ENCODE assay signal across 8 mouse cellular contexts in the genomic region with DNA sequence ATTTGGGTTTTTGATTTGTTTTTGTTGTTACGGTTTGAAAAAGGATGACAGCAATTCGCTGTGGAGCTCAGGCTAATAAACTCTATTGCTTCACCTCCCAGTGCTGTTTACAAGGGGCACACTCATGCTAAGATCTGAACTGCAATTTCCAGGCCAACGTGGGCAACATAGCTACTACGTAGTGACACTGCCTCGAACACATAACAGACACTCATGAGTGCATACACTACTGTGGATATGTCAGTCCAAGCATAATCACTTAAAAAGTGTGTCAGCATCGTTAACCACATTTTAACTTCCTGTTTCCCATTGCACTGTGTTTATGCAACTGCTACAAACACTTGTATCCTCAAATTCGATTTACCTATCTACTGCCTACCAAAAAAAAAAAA. TPM values are rescaled to one million over a fixed set of nuclear protein-coding genes. Genes with fewer than 3 reads are reported as not detected.
DNase-seq lines count a peak whose midpoint lies in the region; ATAC-seq and TF ChIP-seq lines count a peak whose summit lies in the region.

No protein-coding gene starts in this region.

- TF ChIP-seq EP300 in liver, embryonic 14.5 days (IDR thresholded peaks at IDR 0.05; ENCODE audit: low read depth), result no peak

- no peaks in the 10 kb centered on the region for H3K27me3 ChIP-seq in forebrain, embryonic 12.5 days
- H3K27me3 ChIP-seq in liver, embryonic 14.5 days (ENCODE audit: control insufficient read depth, insufficient read depth, low read length), result no peaks in the 10 kb centered on the region
- H3K27me3 ChIP-seq in stomach, embryonic 16.5 days (ENCODE audit: control insufficient read depth, insufficient read depth, low read length), result no peaks in the 10 kb centered on the region

- H3K27ac ChIP-seq in forebrain, embryonic 12.5 days, result 0 out of 2 replicates have a peak overlapping the region, but pooled peaks have one; percentile 13
- H3K27ac ChIP-seq in liver, embryonic 14.5 days, result peak overlapping the region; percentile 30
- peak overlapping the region; percentile 47 for H3K27ac ChIP-seq in stomach, embryonic 16.5 days (ENCODE audit: low read length)

- no peaks in the 10 kb centered on the region for H3K9me3 ChIP-seq in forebrain, embryonic 12.5 days
- H3K9me3 ChIP-seq in liver, embryonic 14.5 days (ENCODE audit: control insufficient read depth, low read length), result no peaks in the 10 kb centered on the region
- H3K9me3 ChIP-seq in stomach, embryonic 16.5 days (replicated peaks; ENCODE audit: control insufficient read depth, low read length), result no peaks in the 10 kb centered on the region

- ATAC-seq in frontal cortex, adult (ENCODE audit: low TSS enrichment), result peak; percentile 47
- peak; percentile 62 for ATAC-seq in forebrain, embryonic 12.5 days (ENCODE audit: low FRiP score)
- ATAC-seq in liver, embryonic 14.5 days (ENCODE audit: insufficient read depth), result peak; percentile 34
- peak; percentile 48; the same call in 1 of the 2 replicates for ATAC-seq in stomach, embryonic 16.5 days (ENCODE audit: insufficient read depth, low FRiP score)

- H3K9ac ChIP-seq in forebrain, embryonic 12.5 days, result peak overlapping the region; percentile 85
- H3K9ac ChIP-seq in liver, embryonic 14.5 days (replicated peaks), result peak overlapping the region; percentile 81
- peak overlapping the region; percentile 62 for H3K9ac ChIP-seq in stomach, embryonic 16.5 days (ENCODE audit: low read length)

- H3K36me3 ChIP-seq in forebrain, embryonic 12.5 days (replicated peaks), result peaks cover 11% of the 10 kb centered on the region
- H3K36me3 ChIP-seq in liver, embryonic 14.5 days (replicated peaks; ENCODE audit: control insufficient read depth, insufficient read depth, low read depth), result peaks cover 11% of the 10 kb centered on the region
- no peaks in the 10 kb centered on the region for H3K36me3 ChIP-seq in stomach, embryonic 16.5 days (ENCODE audit: control insufficient read depth, insufficient read depth, low read length)

- 34% methylated on average over 7 of the region's 7 CpGs for WGBS in forebrain, embryonic 12.5 days
- 6% methylated on average over 7 of the region's 7 CpGs for WGBS in liver, embryonic 14.5 days (ENCODE audit: insufficient replicate concordance)
- 16% methylated on average over 7 of the region's 7 CpGs for WGBS in stomach, embryonic 16.5 days

- H3K4me1 ChIP-seq in forebrain, embryonic 12.5 days, result peaks cover 11% of the 10 kb centered on the region
- H3K4me1 ChIP-seq in liver, embryonic 14.5 days (replicated peaks; ENCODE audit: control insufficient read depth in 2 of 2, insufficient read depth in 2 of 2, low read length in 1 of 2), result peaks cover 22 to 26% of the 10 kb centered on the region in 2 experiments
- H3K4me1 ChIP-seq in stomach, embryonic 16.5 days (ENCODE audit: control insufficient read depth, insufficient read depth, low read length), result peaks cover 6% of the 10 kb centered on the region; the same call in 1 of the 2 replicates

- no peak for TF ChIP-seq CTCF in liver, embryonic 14.5 days (IDR thresholded peaks at IDR 0.05; ENCODE audit: low read depth)

- peak overlapping the region; percentile 78 for H3K4me2 ChIP-seq in forebrain, embryonic 12.5 days
- peak overlapping the region; percentile 54 for H3K4me2 ChIP-seq in liver, embryonic 14.5 days (ENCODE audit: low read depth)
- peak overlapping the region; percentile 51 for H3K4me2 ChIP-seq in stomach, embryonic 16.5 days (ENCODE audit: low read depth, low read length)

- H3K4me3 ChIP-seq in forebrain, embryonic 12.5 days (replicated peaks), result peak overlapping the region; percentile 92
- peak overlapping the region; percentile 43 to 79 for H3K4me3 ChIP-seq in liver, embryonic 14.5 days (ENCODE audit: insufficient read depth in 1 of 2, low read depth in 2 of 2, low read length in 2 of 2)
- peak overlapping the region; percentile 94 for H3K4me3 ChIP-seq in stomach, embryonic 16.5 days (replicated peaks; ENCODE audit: low read length)

- no peak for DNase-seq in frontal cortex, postnatal 25 days (ENCODE audit: low spot score in 2 of 2)
- DNase-seq in CD4-positive helper T cell, adult 2 months (ENCODE audit: low read depth, low spot score), result peak; percentile 68
- DNase-seq in liver, embryonic 14.5 days (ENCODE audit: low read depth in 3 of 3, low spot score in 3 of 3), result no peak
- no peak for DNase-seq in layer of hippocampus, postnatal 25 days (ENCODE audit: extremely low spot score in 1 of 2, low spot score in 1 of 2)
- no peak for DNase-seq in right cerebral cortex, postnatal 36 days (ENCODE audit: low spot score in 2 of 2)

RNA-seq across cellular contexts. Expression of a gene that starts 0.4 kb away (rescaled TPM):
- polyA plus RNA-seq in forebrain, embryonic 12.5 days (2016; fragmentation: Nextera tagmentation; extraction: Ambion mirVana), result 283 and 295 TPM in 2 replicates
- 114 and 150 TPM in 2 replicates for polyA plus RNA-seq in liver, embryonic 14.5 days (2012; rRNA removed)
- 153 and 161 TPM in 2 replicates for polyA plus RNA-seq in liver, embryonic 14.5 days (2014; fragmentation: Nextera tagmentation; extraction: Ambion mirVana)
- polyA plus RNA-seq in stomach, embryonic 16.5 days (2015; fragmentation: Nextera tagmentation; extraction: Ambion mirVana), result 218 TPM in 2 replicates
- total RNA-seq in layer of hippocampus, postnatal 25 days (2021), result 100 to 1,000 TPM; 156 to 163 TPM

RNA-seq across cellular contexts. Expression of a gene that starts 27.6 kb away (rescaled TPM):
- polyA plus RNA-seq in forebrain, embryonic 12.5 days (2016; fragmentation: Nextera tagmentation; extraction: Ambion mirVana), result 36.6 and 39.0 TPM in 2 replicates
- 5.8 and 6.6 TPM in 2 replicates for polyA plus RNA-seq in liver, embryonic 14.5 days (2012; rRNA removed)
- polyA plus RNA-seq in liver, embryonic 14.5 days (2014; fragmentation: Nextera tagmentation; extraction: Ambion mirVana), result 4.4 and 5.9 TPM in 2 replicates
- 20.4 and 22.6 TPM in 2 replicates for polyA plus RNA-seq in stomach, embryonic 16.5 days (2015; fragmentation: Nextera tagmentation; extraction: Ambion mirVana)
- 10 to 100 TPM; 23.4 to 30.0 TPM for total RNA-seq in layer of hippocampus, postnatal 25 days (2021)
